Mouse (Mus musculus) gastrocnemius, adult 18-20 months (tissue): ENCODE results near the gene Tex14. TPM values are rescaled to one million over a fixed set of nuclear protein-coding genes. Genes with fewer than 3 reads are reported as not detected.
"Not testable (repeated sequence)": the region's sequence is repeated elsewhere in the genome, so short reads cannot be mapped to it uniquely, and the experiment has no call there.

Source experiments
- DNase-seq: peaks from one replicate; pipeline ENCODE4 v3.0.0; 2021; ENCODE audit warnings: low spot score
- long read RNA-seq, 2 experiments: library from polyadenylated mRNA; stranded (forward); transcript quantifications; one replicate each; pipeline ENCODE4 v2.0.0; 2021
- total RNA-seq, 2 experiments: library from RNA; stranded (reverse); gene quantifications; 2 replicates each; pipeline ENCODE4 v1.2.3; 2021

Tex14 gene
- under 1 TPM; 0.14 TPM for total RNA-seq
- long read RNA-seq, experiment 1, partial matches to known transcripts = 0 of 1 reads
- long read RNA-seq, experiment 1, other reads (novel, unspliced or antisense) = 1 of 1 reads
- long read RNA-seq, experiment 2 = 0 reads

DNA sequence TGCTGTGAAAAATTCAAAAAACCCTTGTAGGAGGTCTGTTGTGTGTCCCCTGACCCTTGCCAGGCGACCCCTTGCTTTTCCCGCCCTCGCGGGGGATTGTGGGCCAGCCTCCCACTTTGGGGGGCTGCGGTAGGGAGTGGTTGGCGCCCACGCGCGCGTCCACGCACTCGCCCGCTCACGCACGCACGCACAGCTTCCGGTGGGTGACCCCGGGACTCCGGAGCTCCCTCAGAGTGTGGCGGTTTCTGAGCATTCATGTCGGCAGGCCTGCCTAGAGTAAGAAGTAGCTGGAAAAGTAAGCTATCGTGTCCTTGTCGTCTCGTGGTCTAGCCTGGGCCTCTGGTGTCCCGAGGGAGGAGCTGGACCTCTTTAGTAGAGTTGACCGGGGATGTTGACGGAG lies at the start of gene Tex14, which contains the start of gene Rad51c:
TSS of gene Tex14 (plus strand) at position 190 of the 400 bp plus-strand sequence.
TSS of gene Rad51c (minus strand) at position 79 of the 400 bp plus-strand sequence.
- DNase-seq = no peak

DNA sequence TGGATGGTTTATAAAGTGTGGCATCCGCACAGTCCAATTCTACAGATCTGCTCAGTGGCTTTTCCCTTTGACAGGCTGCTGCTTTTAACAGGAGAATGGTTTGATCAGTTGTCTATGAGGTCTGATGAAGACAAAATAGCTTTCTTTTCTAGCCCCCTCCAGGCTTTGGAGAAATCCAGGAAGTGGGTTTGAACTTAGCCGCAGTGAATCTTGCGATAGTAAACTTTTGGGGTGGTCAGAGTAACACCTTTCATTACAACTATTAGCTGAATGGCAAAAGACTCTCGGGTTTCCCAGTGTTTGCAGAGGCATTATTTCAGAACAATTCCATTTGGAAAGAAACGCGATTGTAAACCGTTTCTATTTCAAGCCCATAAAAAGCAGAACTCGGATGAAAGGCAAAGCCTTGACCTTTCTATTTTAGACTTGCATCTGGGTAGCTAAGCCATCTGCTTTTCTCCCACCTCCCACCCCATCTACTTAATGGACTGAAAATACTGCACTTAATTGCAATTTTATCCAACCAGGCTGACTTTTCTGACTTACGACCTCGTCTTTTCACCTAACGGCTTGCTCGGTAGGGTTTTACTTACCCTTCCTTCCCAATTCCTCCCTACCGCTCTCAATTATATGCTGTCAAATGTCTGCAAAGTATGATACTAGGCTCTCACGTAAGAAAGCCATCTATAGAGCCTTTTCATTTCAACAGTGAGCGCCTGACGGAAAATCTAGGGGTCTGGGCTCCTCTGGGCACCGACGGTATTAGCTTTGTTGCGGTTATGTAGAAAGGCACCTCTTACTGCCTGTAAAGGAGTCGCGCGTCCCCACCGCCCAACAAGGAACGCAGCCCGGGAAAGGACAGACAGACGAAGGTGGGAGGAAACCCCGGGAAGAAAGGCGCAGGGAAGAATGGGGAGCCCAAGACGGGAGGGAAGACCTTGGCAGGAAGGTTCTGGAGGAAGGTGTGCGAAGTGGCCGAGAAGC lies 47.3 kb upstream of the Tex14 start:
- DNase-seq = no peak

- peak; percentile 8 for DNase-seq
These were observed 46.3 kb upstream of the Tex14 start, which contains the start of gene Ppm1e for GRCm38 (mm10) chr11:87358331-87359261. Gene Ppm1e, minus strand, starts transcription at chr11:87359023.

- no peak for DNase-seq
These were observed 45.6 kb upstream of the Tex14 start for GRCm38 (mm10) chr11:87359262-87359612.

GRCm38 (mm10) chr11:87365120-87365519 lies 39.7 kb upstream of the Tex14 start:
- DNase-seq = no peak

DNA sequence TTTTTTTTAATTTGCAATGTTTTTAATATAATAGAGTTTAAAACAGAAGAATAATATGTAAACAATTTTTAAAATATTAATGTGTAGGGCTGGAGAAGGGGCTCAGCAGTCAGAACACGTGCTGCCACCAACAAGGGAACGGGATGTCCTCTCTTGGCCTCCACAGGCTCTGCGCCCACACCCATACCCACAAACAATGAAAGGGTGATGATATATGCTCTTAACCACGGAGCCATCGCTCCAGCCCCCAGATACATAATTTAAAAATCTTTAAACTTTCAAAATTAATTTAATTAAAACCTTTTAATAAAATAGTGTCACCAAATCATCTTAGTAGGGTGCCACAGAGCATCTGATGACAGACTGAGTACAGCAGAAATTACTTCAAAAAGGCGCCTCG lies 37.8 kb upstream of the Tex14 start:
- DNase-seq = no peak

- DNase-seq = no peak
These were observed 36.8 kb upstream of the Tex14 start for GRCm38 (mm10) chr11:87367865-87368580.

DNA sequence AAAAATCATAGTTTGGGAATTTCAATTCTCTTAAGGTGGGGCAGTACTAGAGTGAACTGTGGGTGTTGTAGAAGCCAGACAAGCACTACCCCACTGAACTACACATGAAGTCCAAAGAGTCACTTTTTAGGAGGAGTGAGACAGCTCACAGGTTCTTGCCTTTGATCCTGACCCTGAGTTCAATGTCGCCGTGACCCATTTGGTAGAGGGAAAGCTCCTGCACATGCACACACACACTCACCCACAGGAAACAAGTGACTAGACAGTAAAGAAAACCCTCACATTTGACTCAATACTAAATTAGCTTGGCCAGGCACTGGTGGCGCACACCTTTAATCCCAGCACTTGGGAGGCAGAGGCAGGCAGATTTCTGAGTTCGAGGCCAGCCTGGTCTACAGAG lies 20.3 kb upstream of the Tex14 start:
- DNase-seq = no peak

- no peak for DNase-seq
These were observed 19.2 kb upstream of the Tex14 start for GRCm38 (mm10) chr11:87385676-87386075.

DNA sequence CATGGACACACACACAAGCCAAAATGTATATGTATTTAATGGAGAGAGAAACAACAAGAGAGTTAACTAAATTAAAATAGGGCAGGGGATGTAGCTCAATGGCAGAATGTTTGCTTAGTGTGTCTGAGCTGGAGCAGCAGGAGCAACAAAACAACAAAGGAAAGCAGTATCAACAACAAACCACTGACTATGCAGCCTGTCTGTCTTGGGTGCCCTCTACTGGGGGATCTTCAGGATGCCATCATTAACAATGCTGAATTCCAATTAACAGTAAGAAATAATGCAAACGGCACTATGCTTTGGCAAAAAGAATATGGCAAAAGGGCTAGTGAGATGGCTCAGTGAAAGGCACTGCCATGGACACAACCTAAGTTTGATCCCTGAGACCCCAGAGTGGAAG lies 11.0 kb upstream of the Tex14 start:
- no peak for DNase-seq

- DNase-seq = no peak
These were observed 6.5 kb upstream of the Tex14 start for GRCm38 (mm10) chr11:87398402-87398801.

GRCm38 (mm10) chr11:87404111-87404853 lies 583 bp upstream of the Tex14 start:
- DNase-seq = peak; percentile 95

GRCm38 (mm10) chr11:87413412-87413811 lies 8.5 kb downstream of the Tex14 start:
- DNase-seq = not testable (repeated sequence)

DNA sequence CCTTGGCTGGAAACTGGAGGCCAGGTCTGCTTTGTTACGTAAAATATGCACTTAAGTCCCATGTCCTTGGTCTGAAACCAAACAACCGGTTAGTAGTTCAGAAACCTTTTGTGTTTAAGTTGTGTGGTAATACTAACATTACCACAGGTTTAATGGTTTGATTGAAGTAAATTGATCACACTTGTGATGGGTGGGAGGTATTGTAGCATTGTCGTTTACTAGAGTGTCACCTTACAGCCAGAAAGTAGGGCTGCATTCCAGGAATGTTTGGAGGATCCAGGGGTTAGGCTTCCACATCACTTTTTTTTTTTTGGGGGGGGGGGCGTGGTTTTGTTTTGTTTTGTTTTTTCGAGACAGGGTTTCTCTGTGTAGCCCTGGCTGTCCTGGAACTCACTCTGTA lies 11.3 kb downstream of the Tex14 start:
- no peak for DNase-seq

DNA sequence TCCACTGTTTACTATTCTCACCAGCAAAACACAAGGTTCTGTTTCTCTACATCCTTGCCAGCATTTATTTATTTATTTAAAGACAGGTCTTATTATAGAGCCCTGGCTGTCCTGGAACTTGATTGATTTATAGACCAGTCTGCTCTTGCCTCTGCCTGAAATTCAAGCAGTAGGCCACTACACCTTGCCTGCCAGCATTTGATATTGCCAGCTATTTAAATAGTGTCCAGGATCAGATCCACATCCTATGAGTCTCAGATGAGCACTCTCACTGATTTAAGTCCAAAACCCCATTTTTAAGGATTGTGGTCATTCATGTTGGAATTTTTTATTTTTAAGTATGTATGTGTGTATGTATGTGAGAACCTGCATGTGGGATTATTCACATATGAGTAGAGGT lies 16.0 kb downstream of the Tex14 start:
- DNase-seq = peak; percentile 51

GRCm38 (mm10) chr11:87421760-87422201 lies 16.9 kb downstream of the Tex14 start:
- DNase-seq = no peak

- DNase-seq = peak; percentile 85
These were observed 17.9 kb downstream of the Tex14 start for GRCm38 (mm10) chr11:87422511-87423340.

DNA sequence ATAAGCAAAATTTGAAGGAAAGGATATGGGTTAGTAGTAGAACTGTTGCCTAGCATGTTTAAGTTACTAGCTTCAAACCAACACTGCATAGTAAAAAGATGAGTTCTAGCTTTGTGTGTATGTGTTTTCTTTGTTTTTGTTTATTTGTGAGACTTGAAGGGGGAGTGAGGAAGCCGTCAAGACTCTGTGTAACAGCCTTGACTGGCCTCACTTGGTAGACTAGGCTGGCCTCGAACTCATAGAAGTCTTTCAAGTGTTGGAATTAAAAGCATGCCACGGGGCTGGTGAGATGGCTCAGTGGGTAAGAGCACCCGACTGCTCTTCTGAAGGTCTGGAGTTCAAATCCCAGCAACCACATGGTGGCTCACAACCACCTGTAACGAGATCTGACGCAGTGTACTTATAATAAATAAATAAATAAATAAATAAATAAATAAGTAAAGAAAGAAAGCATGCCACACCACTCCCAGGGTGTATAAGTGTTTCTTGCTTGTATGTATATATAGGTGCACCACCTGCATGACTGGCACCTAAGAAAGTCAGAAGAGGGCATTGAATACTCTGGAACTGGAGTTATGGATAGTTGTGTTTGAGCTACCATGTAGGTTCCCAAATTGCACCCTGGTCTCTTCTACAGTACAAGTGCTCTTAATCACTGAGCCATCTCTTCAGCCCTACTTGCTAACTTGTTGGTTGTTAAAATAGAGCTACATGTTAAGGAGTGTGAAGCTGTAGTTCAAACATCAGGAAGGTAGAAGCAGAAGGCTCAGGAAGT lies 18.9 kb downstream of the Tex14 start:
- DNase-seq = no peak

- no peak for DNase-seq
These were observed 21.2 kb downstream of the Tex14 start for GRCm38 (mm10) chr11:87426121-87426449.
